Mouse (Mus musculus) layer of hippocampus, postnatal 25 days (tissue): ENCODE data around the gene 4930444G20Rik. TPM values are rescaled to one million over a fixed set of nuclear protein-coding genes. Genes with fewer than 3 reads are reported as not detected.
"Not testable (repeated sequence)": the region's sequence is repeated elsewhere in the genome, so short reads cannot be mapped to it uniquely, and the experiment has no call there.

Experiments used
- DNase-seq, 2 experiments: peaks; one replicate each; pipeline ENCODE4 v3.0.0; 2022; ENCODE audit warnings: mixed read lengths in 2 of 2, low spot score in 1 of 2; ENCODE audit errors: extremely low spot score in 1 of 2
- total RNA-seq, 2 experiments: library from RNA; stranded (reverse); gene quantifications; 2 replicates each; pipeline ENCODE4 v1.2.3; 2021

The 4930444G20Rik gene
- not detected for total RNA-seq

DNA sequence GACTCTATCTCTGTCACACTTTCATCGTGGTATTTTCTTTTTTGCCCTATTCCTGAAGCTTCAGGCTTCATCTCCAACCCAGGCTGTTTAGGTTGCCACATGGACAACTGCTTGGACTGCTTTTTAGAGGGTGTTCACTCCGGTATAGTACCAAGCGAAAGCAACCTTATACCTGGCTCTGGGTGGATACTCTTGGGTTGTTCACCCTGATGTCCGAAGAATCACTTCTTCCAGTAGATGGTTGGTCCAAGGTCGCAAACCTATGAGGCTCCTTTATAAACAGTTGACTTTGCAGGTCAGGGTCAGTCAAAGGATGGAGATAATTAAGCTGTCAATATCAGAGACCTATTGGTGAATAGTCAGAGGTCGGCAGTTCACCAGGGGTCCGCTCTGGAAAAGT is at the start of gene 4930444G20Rik:
TSS of gene 4930444G20Rik (minus strand) at position 101 of the 400 bp plus-strand sequence.
- DNase-seq, result not testable (repeated sequence)

DNA sequence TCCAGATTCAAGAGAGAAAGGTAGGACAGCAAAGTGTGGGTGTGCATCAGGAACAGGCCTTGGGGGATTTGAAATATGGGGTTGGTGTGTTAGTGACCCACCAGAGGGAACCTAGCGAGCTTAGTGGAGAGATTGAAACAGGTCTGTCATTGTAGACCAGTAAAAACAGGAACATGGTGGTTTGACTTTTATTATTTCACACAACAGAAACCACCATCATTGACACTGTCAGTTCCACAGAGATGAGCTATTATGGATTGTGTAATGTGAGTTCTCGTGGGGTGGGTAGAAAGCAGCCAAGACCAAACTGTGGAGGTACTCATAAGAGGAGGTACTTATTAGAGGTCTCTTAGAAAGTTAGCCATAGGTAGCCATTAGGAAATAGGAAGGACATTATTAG is 6.7 kb upstream of the 4930444G20Rik start:
- DNase-seq, result no peak

DNA sequence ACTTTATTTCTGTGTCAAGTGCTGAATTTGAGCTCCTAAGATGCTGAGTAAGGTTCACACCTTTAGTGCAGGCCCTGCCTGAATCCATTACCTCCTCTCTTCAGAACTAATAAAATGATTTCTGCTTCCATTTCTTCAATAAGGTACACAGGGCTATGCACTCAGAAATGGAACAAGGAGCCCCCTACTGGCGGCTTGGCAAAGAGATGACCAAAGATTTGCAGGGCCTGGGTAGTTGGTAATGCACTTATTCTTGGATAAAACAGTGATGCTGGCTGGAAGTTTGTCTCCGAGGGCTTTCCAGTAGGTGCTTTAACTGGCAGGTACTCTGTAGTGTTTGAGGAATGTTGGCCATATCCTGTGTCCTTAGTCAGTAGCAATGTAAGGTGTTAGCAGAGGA is 4.9 kb upstream of the 4930444G20Rik start:
- DNase-seq, result no peak

DNA sequence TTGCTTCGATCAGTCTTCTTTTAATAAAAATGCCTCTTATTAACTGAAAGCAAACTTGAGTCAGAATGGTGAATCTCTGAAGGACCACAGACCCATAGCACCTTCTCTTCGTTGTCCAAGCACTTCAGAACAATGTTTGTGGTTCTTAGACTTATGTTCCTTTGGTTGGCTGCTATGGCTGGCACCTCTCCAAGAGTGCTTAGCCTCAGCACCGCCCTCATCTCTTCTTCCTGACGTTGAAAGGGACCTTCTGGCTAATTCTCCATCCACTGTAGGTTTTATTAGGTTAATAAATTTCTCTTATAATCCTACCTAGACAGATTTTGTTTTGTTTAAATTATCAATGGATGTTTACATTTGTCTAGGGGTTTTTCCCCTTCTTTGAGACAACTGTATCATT is 2.7 kb upstream of the 4930444G20Rik start:
- DNase-seq, result no peak

DNA sequence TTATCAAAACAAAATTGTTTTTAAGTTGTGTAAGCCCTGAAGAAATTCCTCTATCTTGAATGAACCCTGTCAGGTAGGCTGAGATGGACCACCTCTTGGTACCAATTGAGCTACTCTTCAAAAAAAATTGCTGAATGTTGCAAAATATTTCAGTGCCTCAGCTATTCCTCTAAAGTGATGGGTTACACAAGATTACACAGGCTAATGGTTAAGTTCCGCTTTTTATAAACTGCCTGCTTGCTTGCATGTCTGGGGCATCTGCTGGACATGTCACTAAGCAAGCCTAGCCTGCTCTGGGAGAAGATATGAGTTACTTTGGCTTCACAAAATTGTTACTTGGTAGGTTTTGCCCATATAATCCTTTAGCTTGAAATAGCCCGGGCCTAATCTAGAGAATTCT is 2.3 kb upstream of the 4930444G20Rik start:
- no peak for DNase-seq

DNA sequence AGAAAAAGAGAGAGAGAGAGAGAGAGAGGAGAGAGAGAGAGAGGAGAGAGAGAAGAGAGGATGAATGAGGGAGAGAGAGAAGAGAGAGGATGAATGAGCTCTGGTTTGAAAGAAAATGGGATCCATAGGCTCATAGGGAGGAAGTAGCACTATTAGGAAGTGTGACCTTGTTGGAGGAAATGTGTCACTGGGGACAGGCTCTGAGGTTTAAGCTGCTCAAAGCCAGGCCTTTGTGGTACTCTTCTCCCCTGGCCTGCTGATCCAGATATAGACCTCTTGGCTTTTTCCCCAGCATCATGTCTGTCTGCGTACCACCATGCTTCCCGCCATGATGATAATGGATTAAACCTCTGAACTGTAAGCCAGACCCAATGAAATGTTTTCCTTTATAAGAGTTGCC is 8.5 kb downstream of the 4930444G20Rik start:
- DNase-seq, result no peak

DNA sequence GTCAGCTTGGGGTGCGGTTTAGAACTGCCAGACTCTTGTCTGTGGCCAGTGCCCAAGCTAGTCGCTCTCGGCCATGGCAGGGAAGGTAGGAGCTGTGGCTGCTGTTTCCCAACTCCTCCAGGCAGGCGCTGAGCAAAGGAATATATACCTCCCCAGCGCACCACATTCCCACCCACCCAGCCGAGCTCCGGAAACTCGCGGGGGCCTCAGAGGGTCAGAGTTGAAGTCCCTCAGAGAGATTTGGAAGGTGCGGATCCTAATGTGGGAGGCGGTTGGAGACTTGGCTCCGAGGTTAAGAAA is 8.9 kb downstream of the 4930444G20Rik start:
- no peak for DNase-seq

DNA sequence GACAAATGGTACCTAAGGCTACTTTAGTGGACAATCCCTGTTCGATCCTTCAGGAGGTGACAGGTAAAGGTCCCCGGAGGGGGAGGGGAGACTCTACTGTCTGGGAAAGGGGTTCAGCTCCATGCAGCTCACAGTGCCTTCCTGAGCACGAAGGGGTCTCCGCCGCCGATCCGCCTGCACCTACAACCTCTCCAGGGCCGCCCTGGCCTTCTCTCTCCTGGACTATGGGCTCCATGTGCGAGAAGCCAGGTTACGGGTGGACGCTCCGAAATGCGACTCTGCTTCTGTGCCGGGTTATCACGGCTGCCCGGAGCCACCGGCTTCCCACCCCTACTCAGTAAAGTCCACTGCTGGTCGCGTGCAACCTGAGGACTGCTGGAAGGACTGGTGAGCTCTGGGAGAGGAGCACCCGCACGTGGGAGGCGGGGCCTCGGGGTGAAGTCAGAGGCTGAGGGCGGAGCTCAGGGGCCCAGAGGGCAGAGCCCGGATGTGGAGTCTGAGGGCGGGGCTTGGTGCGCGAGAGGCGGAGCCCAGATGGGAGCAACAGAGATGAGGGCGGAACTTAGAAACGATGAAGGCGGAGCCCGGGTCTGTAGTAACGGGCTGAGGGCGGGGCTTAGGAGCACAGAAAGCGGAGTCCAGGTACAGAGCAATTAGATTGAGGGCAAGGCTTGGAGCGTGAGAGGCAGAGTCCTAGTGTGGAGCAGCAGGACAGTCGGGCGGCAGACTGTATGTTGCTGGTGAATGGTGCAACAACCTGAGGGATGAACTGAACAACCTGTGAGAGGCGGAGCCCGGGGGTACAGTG is 9.5 kb downstream of the 4930444G20Rik start:
- DNase-seq, result peak; percentile 75 to 81

DNA sequence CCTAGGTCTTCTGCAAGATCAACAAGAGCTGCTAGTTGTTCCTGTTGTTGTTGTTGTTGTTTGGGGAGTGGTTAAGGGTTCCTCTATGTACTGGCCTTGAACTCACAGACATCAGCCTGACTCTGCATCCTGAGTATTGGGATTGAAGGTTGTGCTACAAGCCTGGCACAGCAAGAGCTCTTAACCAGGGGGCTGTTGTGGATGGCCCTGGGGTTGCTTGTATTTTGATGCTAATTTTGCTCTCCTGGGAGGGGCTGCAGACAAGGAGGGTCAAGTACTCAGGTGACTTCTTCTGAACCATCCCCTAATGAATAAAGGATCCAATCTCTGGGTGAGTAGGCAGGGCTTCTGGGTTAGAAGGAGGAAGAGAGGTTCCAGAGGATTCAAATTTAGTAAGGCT is 12.6 kb downstream of the 4930444G20Rik start:
- no peak for DNase-seq

DNA sequence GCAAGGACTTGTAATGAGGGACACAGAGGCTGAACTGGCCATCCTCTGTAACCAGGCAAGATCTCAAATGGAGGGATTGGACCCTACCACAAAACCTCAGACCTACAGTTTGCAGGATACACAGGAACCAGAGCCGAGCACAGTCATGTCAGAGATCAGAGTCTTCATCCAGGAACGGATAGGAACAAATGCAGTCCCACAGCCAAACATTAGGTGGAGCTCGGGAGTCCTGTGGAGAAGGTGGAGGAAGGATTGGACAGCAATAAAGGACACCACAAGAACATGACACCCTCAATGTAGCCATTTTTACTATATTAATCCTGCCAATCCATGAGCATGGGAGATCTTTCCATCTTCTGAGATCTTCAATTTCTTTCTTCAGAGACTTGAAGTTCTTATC is 31.6 kb downstream of the 4930444G20Rik start:
- peak; percentile 19 to 62 for DNase-seq

DNA sequence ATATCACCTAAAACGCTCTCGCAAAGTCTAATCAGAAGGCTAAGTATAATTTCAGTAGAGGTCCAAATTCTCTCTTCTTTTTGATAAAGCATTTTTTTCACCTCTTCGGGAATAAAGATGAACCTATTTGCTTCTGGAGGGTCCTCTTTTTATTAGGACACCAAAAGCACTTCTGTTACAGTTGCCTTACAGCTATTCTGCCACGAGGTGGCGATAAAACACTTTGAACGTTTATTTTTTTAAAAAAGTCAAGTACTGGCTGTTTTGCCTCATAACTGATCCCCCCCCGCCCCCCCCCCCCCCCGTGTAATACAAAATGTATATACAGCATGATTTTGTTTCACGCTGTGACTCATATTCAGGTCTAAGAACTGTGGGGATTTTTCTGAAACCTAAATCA is 33.6 kb downstream of the 4930444G20Rik start:
- DNase-seq, result peak in 1 of 2 experiments; percentile 44

DNA sequence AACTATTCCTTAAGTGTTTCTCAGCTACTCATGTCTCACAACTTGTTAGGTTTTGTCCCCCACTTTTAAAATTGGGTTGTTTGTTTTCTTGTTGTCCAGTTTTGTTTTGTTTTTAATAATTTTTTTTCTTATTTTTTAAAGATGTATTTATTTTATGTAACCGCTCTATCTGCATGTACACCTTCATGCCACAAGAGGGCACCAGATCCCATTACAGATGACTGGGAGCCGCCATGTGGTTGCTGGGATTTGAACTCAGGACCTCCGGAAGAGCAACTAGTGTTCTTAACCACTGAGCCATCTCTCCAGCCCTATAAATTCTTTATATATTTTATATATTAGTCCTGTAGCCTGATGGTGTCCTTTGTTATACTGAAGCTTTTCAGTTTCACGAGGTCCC is 49.3 kb downstream of the 4930444G20Rik start:
- no peak for DNase-seq

DNA sequence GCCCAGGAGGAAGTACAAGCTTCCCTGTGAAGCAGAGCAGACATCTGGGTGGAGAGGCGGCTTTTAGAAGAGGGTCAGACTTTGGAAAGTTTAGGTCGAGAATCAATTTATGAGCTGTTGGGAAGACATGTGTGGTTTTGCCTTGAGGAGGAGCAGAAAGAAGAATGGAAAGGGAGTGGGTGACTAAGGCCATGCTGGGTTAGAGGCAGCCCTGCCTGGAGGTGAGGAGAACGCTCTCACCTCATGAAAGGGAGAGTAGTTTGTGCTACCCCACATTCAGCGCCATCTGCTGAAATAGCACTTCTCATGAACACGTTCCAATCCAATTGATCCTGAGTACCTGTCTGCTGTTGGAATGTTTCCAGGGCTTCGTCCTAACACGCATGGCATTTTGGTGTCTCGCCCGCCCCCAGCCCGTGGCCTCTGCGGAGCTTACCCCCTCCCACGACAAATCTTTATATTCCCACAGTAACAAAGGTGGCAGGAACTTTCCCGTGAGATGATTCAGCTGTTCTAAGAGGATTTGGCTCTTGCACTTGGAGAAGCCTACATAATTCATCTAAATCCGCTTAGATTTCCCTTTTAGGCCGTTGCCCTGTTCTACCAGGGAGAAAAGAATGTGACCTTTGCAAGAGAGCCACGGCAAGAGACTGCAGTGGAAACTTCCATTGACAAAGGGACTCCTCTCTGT is 50.3 kb downstream of the 4930444G20Rik start:
- no peak for DNase-seq

Other genes with a start within 250 kb of the 4930444G20Rik start
- 10 to 100 TPM; 83.0 to 94.8 TPM for gene Sgk1, start 185.9 kb downstream of the 4930444G20Rik start, total RNA-seq
- gene E030030I06Rik, start 81.2 kb upstream of the 4930444G20Rik start, total RNA-seq, result under 1 TPM in 1 of 2 experiments, not detected in 1; 0.31 TPM
- gene Raet1e, start 90.5 kb upstream of the 4930444G20Rik start, total RNA-seq, result not detected
- not detected for gene H60b, start 90.5 kb upstream of the 4930444G20Rik start, total RNA-seq